Mouse (Mus musculus): ENCODE measurements around the gene Cc2d1a.

GRCm38 (mm10) chr8:84103601-84104000 lies 44.1 kb downstream of the Cc2d1a start:
- TF ChIP-seq ZC3H11A (IDR thresholded peaks at IDR 0.05; ENCODE audit: borderline replicate concordance, low read depth, low read length) (no peak), ZNF384 (IDR thresholded peaks at IDR 0.05; ENCODE audit: low read depth, low read length) (no peak), MAFK (IDR thresholded peaks at IDR 0.05; ENCODE audit: insufficient read depth, low read depth, low read length) (no peak), HCFC1 (IDR thresholded peaks at IDR 0.05; ENCODE audit: borderline replicate concordance, insufficient read depth, low read length) (no peak), CHD2 (IDR thresholded peaks at IDR 0.05; ENCODE audit: low read depth, low read length) (no peak)

Measured in ES-E14 (cell line).